Mouse (Mus musculus): Measurements from ENCODE around the gene Ptar1.

The Ptar1 gene

GRCm38 (mm10) chr19:23757961-23758553 lies 70.8 kb downstream of the Ptar1 start:
- peak; percentile 90 to 98 for DNase-seq (ENCODE audit: inconsistent age in 2 of 2, low spot score in 1 of 2)

DNA sequence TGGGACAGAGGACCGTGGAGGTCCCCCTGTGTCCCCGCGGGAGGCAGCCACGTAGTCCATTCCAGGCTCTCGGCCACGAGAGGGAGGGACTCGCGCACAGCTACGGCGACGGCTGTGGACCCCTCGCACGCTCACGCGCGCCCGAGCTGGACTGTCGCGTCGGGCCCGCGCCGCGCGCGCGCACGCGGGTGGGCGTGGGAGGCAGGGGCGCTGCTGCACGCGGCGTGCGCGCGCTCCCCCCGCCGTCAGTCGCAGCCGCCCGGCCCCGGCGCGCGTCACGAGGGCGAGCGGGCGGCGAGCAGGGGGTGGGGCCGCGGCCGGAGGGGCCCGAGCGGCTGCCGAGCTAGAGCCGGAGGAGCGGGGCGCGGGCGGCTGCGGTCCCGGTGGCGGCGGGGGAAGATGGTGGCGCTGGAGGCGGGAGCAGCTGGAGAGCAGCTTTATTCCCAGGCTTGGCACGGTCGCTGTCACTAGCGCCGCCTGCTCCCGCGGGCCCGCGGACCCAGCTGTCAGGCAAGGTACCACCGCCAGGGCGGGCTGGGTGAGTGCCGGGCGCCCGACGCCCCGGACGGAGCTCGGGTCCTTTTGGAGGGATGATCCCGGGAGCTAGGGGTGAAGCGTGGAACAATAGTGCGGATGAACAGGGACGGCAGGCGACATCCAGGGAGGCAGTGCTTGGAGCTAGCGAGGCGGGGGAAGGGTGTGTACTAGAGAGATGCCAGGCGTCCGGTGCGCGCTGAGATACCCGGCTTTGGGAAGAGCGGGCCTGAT lies 71.5 kb downstream of the Ptar1 start, which contains the start of gene Apba1:
Gene Apba1, plus strand, starts transcription at position 334 of the 768 bp plus-strand sequence.
- DNase-seq (ENCODE audit: inconsistent age in 2 of 2, low spot score in 1 of 2), result peak; percentile 69 to 89

GRCm38 (mm10) chr19:23759322-23759945 lies 72.2 kb downstream of the Ptar1 start:
- peak; percentile 11 to 55 for DNase-seq (ENCODE audit: inconsistent age in 2 of 2, low spot score in 1 of 2)

DNA sequence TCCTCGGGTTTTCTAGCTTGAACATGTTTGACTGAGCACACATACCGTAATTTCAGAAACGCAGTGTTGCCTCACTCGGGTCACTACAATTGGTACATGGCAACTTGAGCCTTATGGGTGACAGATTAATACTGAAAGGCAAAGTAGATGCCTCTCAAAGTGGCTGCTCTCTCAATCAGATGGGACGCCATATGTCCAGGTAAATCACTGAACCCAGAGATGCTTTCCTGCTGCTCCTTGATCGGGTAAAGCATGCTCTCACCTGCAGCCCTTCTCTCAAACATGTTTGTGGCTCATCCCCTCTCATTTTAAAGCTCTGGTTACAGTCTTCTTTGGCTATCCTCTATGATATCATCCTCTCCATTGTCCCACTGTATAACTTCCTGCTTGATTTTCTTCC lies 76.1 kb downstream of the Ptar1 start:
- no peak for DNase-seq (ENCODE audit: inconsistent age in 2 of 2, low spot score in 1 of 2)

DNA sequence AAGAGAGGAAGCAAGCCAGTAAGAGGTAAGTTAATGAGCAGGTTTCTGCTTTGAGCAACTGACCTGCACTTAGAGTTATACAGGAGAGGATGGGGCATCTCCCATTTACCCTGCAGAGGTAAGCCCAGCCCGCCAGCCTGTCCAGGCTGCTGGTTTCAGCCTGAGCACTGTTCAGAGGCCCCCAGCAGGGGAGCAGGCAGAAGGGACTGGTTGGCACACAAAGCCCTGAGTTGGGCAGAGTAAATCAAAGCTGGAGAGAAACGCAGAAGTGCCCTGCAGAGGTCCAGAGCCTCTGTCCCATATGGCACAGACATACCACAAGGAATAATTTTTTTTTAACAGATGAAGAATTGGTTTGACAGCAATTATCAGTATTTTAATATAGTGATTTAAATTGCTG lies 76.8 kb downstream of the Ptar1 start:
- no peak for DNase-seq (ENCODE audit: inconsistent age in 2 of 2, low spot score in 1 of 2)

DNA sequence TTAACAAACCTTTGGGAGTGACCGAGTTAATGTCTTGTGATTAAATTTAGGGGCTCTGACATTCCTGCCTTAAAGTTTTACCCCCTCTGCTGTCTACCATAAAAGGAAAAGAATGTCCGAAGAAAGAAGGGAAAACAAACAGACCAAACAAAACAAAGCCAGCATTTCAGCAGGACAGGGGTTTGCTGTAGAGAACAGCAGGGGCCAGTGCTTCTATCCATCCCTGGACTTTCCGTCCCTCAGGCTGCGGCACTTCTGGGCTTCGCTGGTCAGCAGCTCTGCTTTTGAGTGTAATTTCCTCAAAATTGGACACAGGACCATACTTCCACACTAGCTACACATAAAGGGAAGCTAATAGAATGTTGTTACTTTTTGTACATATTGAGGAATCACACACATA lies 81.6 kb downstream of the Ptar1 start:
- DNase-seq (ENCODE audit: inconsistent age in 2 of 2, low spot score in 1 of 2), result no peak

DNA sequence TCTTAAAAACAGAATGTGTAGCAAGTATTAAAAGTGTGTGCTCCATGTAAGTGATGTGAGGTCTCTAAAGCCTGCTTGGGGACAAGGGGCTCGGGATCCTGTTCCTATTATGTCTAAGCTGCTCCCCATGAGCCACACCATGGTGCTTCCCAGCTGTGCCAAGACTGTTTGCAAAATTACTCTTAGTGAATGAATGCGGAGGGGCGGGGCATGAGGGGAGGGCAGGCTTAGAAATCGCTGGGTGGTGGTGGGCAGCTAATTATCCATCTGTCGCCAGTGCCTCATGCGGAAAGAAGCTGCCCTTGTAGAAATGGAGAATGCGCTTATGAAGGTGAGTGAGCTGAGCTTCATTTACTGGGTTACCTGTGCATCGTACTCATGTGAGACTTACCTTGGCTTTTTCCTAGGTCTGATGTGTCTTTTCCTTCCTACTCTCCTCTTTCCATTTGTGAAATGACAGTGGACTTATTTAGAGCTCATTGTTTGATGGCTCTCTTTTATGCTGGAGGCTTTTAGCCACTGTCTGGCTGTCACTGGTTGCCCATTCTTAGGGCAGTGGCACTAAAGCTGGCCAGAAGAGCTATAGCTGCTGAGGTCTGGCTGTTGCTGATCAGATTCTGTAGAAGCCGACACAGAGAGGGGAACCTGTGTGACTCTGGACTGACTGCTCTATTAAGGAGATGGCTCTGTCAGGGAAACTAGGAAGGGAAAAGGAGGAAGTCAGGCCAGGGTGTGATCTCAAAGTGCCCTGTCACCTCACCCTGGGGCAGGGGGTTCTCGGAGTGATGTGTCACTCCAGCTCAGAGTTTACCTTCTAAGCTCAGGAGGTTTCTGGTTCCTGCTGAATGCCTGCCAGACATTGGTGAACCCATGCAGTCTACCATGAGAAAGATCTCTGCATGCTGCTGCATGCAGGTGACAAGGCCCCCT lies 83.5 kb downstream of the Ptar1 start:
- DNase-seq (ENCODE audit: inconsistent age in 2 of 2, low spot score in 1 of 2), result no peak

GRCm38 (mm10) chr19:23771971-23772370 lies 84.7 kb downstream of the Ptar1 start:
- no peak for DNase-seq (ENCODE audit: inconsistent age in 2 of 2, low spot score in 1 of 2)

- DNase-seq (ENCODE audit: inconsistent age in 2 of 2, low spot score in 1 of 2), result no peak
These were observed 88.1 kb downstream of the Ptar1 start for GRCm38 (mm10) chr19:23775356-23775755.

- DNase-seq (ENCODE audit: inconsistent age in 2 of 2, low spot score in 1 of 2), result no peak
These were observed 91.9 kb downstream of the Ptar1 start for GRCm38 (mm10) chr19:23779130-23779529.

DNA sequence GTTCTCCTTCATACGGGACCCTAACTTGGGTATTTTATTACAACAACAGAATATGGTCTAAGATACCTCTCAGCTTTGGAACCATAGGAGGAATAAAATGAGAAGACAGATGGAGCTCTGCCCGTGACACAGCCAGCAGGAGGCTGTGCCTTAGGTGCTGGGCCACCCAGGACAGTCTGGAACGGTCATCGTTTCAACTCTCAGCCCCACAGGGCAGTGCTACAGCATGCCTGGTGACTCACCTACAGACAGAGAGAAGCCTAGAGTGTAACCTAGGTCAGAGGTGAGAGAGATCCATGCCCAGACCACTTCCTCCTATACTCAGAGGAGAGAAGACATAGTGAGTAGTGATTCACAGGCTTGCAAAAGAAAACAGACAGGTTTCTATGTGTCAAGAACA lies 92.9 kb downstream of the Ptar1 start:
- no peak for DNase-seq (ENCODE audit: inconsistent age in 2 of 2, low spot score in 1 of 2)
